Mouse (Mus musculus) forebrain, postnatal 0 days (tissue): ENCODE data around the gene Phyh. TPM values are rescaled to one million over a fixed set of nuclear protein-coding genes. Genes with fewer than 3 reads are reported as not detected.

ENCODE experiments used
- ATAC-seq: fragments of 200-750 bp; cut with Nextera tagmentation; 2 replicates; pipeline ENCODE4 v1.8.0; 2017; ENCODE audit warnings: mild to moderate bottlenecking, moderate library complexity
- DNase-seq: peaks from one replicate; pipeline ENCODE4 v3.0.0-alpha.2; 2015
- H3K27ac ChIP-seq: fragments of 300-500 bp; sonication (generic); 2 replicates; pipeline ENCODE4 v1.5.1; 2014; ENCODE audit warnings: low read depth, mild to moderate bottlenecking, antibody characterized with exemption, low read length, moderate library complexity, mixed read lengths
- H3K27me3 ChIP-seq: fragments of 300-500 bp; sonication (generic); 2 replicates; pipeline ENCODE4 v1.6.1; 2014; ENCODE audit warnings: mild to moderate bottlenecking, low read length, mixed read lengths; ENCODE audit not compliant: insufficient read depth
- H3K36me3 ChIP-seq: fragments of 300-500 bp; sonication (generic); 2 replicates; pipeline ENCODE4 v1.6.1; 2014; ENCODE audit warnings: mild to moderate bottlenecking, moderate library complexity; ENCODE audit not compliant: insufficient read depth
- H3K4me1 ChIP-seq: fragments of 300-500 bp; sonication (generic); 2 replicates; pipeline ENCODE4 v1.6.1; 2014; ENCODE audit warnings: antibody characterized with exemption; ENCODE audit not compliant: insufficient read depth
- H3K4me2 ChIP-seq: fragments of 300-500 bp; sonication (generic); 2 replicates; pipeline ENCODE4 v1.6.1; 2014; ENCODE audit warnings: low read depth, mild to moderate bottlenecking, moderate library complexity
- H3K4me3 ChIP-seq: fragments of 300-500 bp; sonication (generic); 2 replicates; pipeline ENCODE4 v1.5.1; 2014; ENCODE audit warnings: low read depth, low read length, mixed read lengths
- H3K9ac ChIP-seq: fragments of 300-500 bp; sonication (generic); 2 replicates; pipeline ENCODE4 v1.6.1; 2014; ENCODE audit warnings: mild to moderate bottlenecking
- H3K9me3 ChIP-seq: fragments of 300-500 bp; sonication (generic); 2 replicates; pipeline ENCODE4 v1.6.1; 2016; ENCODE audit warnings: low read length
- CTCF ChIP-seq: sonication (generic); IDR thresholded peaks from 2 replicates; pipeline ENCODE4 v1.5.1; 2016; ENCODE audit warnings: antibody characterized with exemption, control low read depth, low read depth
- WGBS: fragments of 180-500 bp; shearing (Covaris S2); extraction: QIAGEN DNeasy Blood & Tissue Kit; methylation state at CpG from one replicate; pipeline ENCODE4 v1.1.7; 2014; 5-methylcytosine and 5-hydroxymethylcytosine counted together
- polyA plus RNA-seq: library from polyadenylated mRNA; unstranded; fragments of >200 nt; fragmentation: Nextera tagmentation; extraction: Ambion mirVana; gene quantifications from 2 replicates; pipeline ENCODE4 v1.2.1, GENCODE M21; 2015
- total RNA-seq: library from RNA; depleted of rRNA; stranded (reverse); fragments of >200 nt; gene quantifications from 2 replicates; pipeline ENCODE4 v1.2.3, GENCODE M21; 2014; rRNA removed

Gene Phyh
- total and polyA plus RNA-seq, 2 experiments from 2014 or later: 43.3 to 80.5 TPM

DNA sequence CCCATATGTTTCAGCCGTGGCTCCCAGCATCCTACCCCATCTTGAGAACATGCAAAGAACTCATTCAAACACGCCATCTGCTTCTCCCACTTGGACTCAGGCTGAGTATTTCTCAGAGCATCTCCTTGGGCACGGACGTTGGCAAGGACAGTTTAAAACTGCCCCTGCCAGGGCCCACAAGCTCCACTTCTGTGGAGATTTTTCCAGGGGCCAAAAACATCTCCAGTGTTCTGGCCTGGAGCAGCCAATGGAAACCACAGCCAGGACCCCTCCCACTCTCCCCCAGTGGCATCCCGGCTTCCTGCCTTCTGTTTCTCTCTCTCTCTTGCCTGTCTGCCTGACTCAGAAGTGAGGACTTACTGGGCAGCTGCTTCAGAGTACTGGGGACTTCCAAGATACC lies 57.0 kb downstream of the Phyh start, which contains the start of gene Ucma:
Ucma (plus strand) TSS at position 316 of the 400 bp plus-strand sequence.
- no peak for TF ChIP-seq CTCF
- 0 out of 2 replicates have a peak, but pooled peaks cover 8% of the 10 kb centered on the region for H3K4me1 ChIP-seq
- no peaks in the 10 kb centered on the region for H3K9me3 ChIP-seq
- no peaks in the 10 kb centered on the region for H3K27me3 ChIP-seq
- no peaks in the 10 kb centered on the region for H3K36me3 ChIP-seq
- ATAC-seq (peak; percentile 45; the same call in 1 of the 2 replicates), DNase-seq (peak; percentile 27)
- no peak within 1 kb of the TSS for H3K4me2 ChIP-seq
- H3K9ac ChIP-seq: no peak within 1 kb of the TSS
- 38% methylated on average over 5 of the region's 5 CpGs for WGBS
- no peak within 1 kb of the TSS for H3K4me3 ChIP-seq
- no peak within 1 kb of the TSS for H3K27ac ChIP-seq

DNA sequence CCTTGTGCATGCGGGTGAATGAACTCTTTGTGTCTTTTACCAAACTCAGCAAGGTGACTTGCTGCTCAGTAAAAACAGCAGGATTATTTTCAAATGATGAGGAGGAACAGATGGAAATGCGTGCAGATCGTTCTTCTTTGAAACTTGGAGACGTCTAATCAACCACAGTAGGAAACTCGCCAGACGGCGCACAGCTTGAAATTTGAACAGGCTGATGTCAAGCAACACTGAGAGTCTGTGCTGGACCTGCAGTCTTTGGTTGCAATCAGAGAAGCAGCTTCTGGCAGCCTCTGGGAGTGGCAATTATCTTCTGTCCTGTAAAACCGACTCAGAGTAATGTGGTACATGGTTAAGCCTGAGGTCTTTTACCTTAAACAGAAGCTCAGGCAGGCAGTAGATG lies 59.3 kb downstream of the Phyh start:
- no peak for TF ChIP-seq CTCF
- peak; percentile 80 for DNase-seq
- Histone ChIP-seq H3K9me3 (no peaks in the 10 kb centered on the region), H3K9ac (no peak overlapping the region), H3K27ac (no peak overlapping the region; the same call in 1 of the 2 replicates), H3K4me1 (0 out of 2 replicates have a peak, but pooled peaks cover 8% of the 10 kb centered on the region), H3K27me3 (no peaks in the 10 kb centered on the region), H3K36me3 (no peaks in the 10 kb centered on the region), H3K4me2 (no peak overlapping the region), H3K4me3 (no peak overlapping the region)
- WGBS: 8% methylated on average over 8 of the region's 8 CpGs
- peak; percentile 64 for ATAC-seq

DNA sequence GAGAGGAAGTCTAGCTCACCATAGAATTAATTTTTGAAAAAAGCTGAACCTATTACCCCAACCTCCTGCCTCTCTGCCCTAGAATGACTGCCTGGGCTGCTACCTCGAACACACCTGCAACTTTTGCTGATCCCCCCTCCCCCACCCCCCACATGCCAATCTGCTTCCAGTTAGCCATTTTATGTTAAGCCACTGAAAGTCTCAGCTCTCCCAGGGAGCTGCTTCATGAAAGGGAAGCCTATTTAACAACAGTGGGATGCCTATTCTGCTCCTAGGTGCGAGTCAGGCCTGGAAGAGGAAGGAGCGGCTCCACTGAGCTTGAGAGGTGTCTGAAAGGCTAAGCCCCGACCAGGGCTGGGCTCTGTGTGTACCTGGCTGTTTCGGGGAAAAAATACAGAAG lies 65.2 kb downstream of the Phyh start:
- Histone ChIP-seq H3K27me3 (no peaks in the 10 kb centered on the region), H3K4me1 (no peaks in the 10 kb centered on the region), H3K9me3 (no peaks in the 10 kb centered on the region), H3K27ac (no peak overlapping the region), H3K4me2 (no peak overlapping the region), H3K4me3 (no peak overlapping the region), H3K36me3 (no peaks in the 10 kb centered on the region), H3K9ac (no peak overlapping the region)
- no peak for TF ChIP-seq CTCF
- ATAC-seq (no peak), DNase-seq (no peak)
- 21% methylated on average over 5 of the region's 5 CpGs for WGBS

DNA sequence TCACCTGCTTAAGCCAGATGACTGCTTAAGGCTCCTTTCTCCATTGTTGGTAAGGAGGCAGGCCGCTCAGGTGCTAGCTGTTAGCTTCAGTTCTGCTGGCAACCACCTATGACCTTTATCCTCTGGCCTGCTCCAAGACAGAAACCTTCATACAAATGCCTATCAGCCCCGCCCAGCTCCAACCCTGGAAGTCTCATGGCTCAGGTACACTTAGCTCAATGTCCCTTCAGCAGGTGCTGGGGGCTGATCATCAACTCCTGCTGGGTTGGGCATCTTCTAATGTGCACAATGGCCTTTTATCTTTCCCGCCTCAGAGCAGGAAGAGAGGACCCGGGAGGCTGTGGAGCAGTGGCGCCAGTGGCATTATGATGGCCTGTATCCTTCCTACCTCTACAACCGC lies 66.2 kb downstream of the Phyh start:
- Histone ChIP-seq H3K4me1 (no peaks in the 10 kb centered on the region), H3K9ac (no peak overlapping the region), H3K9me3 (no peaks in the 10 kb centered on the region), H3K4me2 (no peak overlapping the region), H3K4me3 (no peak overlapping the region), H3K27ac (no peak overlapping the region), H3K36me3 (no peaks in the 10 kb centered on the region), H3K27me3 (no peaks in the 10 kb centered on the region)
- TF ChIP-seq CTCF: no peak
- no peak for DNase-seq
- 79% methylated on average over 6 of the region's 6 CpGs for WGBS
- ATAC-seq: no peak

DNA sequence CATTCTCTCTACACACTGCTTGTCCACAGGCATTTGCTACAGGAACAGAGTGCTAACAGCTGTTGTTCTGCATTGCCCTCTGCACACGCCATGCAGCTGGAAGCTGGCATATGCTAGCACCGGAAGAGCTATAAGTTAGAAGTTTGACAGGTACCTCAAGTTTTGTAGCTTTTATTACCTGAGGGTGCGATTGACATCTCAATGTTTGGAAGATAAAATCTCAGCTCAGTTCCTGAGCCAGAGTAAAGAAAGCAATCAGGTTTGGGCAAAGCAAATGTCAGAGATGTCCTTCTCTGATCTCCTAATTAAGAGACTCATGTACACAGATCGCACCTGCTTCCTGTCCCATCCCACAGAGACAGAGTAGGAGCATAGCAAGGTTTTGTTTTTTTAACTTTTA lies 68.0 kb downstream of the Phyh start:
- TF ChIP-seq CTCF: no peak
- H3K4me1 ChIP-seq: no peaks in the 10 kb centered on the region
- H3K27me3 ChIP-seq: no peaks in the 10 kb centered on the region
- ATAC-seq (no peak), DNase-seq (no peak)
- H3K4me2 ChIP-seq: no peak overlapping the region
- no peak overlapping the region for H3K9ac ChIP-seq
- no peaks in the 10 kb centered on the region for H3K9me3 ChIP-seq
- H3K4me3 ChIP-seq: no peak overlapping the region
- no peaks in the 10 kb centered on the region for H3K36me3 ChIP-seq
- H3K27ac ChIP-seq: no peak overlapping the region
- 88% methylated on average over 4 of the region's 4 CpGs for WGBS

DNA sequence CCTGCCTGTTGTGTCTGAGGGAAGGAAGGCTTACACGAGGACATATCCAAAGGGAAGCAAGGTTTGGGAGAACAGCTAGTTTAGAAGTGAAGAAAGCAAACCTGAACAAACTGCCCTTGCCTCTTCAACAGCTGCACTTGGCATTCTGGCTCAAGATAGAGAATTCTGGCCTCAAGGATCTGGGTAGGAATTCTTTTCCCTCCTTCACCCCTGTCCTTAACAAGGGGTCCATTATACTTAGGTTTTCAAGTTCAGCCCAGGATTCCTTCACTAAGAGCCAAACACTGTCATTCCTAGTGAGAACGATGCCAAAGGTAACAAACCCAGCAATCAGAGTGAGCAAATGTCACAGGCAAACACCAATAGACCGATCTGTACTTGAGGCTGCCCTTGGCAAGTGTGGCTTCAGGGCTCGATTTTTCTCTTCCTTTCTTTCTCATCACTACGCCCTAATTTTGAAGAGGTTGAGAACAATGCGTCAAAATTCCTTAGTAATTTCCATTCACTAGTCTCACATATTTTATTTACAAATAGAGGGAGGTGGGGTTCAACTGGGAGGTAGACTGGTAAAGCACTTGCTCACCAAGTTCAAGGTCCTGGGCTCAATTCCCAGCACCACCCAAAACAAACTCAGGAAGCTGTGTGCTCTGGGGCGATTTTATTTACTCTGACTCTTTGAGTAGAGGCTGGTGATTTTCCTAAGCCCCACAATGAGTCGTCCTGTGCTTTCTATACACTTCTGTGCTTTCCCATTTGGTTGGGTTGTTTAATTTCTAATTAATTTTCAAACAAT lies 68.8 kb downstream of the Phyh start:
- Histone ChIP-seq H3K27me3 (no peaks in the 10 kb centered on the region), H3K4me3 (no peak overlapping the region), H3K9me3 (no peaks in the 10 kb centered on the region), H3K4me1 (no peaks in the 10 kb centered on the region), H3K4me2 (no peak overlapping the region), H3K27ac (no peak overlapping the region), H3K36me3 (no peaks in the 10 kb centered on the region), H3K9ac (no peak overlapping the region)
- ATAC-seq (no peak), DNase-seq (no peak)
- WGBS: 78% methylated on average over 8 of the region's 8 CpGs
- TF ChIP-seq CTCF: no peak

Other genes with a start within 250 kb of the Phyh start
- 2.7 and 4.4 TPM in 2 replicates for gene Bend7, start 201.2 kb upstream of the Phyh start, total RNA-seq
- gene Bend7, start 201.2 kb upstream of the Phyh start, polyA plus RNA-seq: 1.5 and 2.8 TPM in 2 replicates
- 62.0 and 78.4 TPM in 2 replicates for gene Sephs1, start 37.5 kb upstream of the Phyh start, total RNA-seq
- 35.3 and 40.2 TPM in 2 replicates for gene Sephs1, start 37.5 kb upstream of the Phyh start, polyA plus RNA-seq
- 1.2 TPM in 1 of 2 replicates, not detected in the other for gene Ucma, start 57.1 kb downstream of the Phyh start, total RNA-seq
- 0.27 and 0.45 TPM in 2 replicates for gene Ucma, start 57.1 kb downstream of the Phyh start, polyA plus RNA-seq
- gene Mcm10, start 93.8 kb downstream of the Phyh start, total RNA-seq: 2.0 and 2.3 TPM in 2 replicates
- gene Mcm10, start 93.8 kb downstream of the Phyh start, polyA plus RNA-seq: 1.9 and 2.0 TPM in 2 replicates
- gene Optn, start 145.0 kb downstream of the Phyh start, total RNA-seq: 24.1 and 25.1 TPM in 2 replicates
- 12.5 and 16.7 TPM in 2 replicates for gene Optn, start 145.0 kb downstream of the Phyh start, polyA plus RNA-seq
- gene Ccdc3, start 218.8 kb downstream of the Phyh start, total RNA-seq: 9.2 and 9.9 TPM in 2 replicates
- gene Ccdc3, start 218.8 kb downstream of the Phyh start, polyA plus RNA-seq: 2.9 and 4.7 TPM in 2 replicates